Mouse (Mus musculus) kidney, adult 2 months (tissue): ENCODE data around the gene Mllt6.

Source experiments
- CTCF ChIP-seq: fragments of 200-500 bp; conservative IDR thresholded peaks from 2 replicates; pipeline ENCODE4 v1.5.1; 2011; ENCODE audit warnings: low read depth, mild to moderate bottlenecking, control low read depth, low read length, moderate library complexity, mixed read lengths; ENCODE audit not compliant: insufficient read depth, insufficient read length
- POLR2A ChIP-seq: fragments of 200-500 bp; IDR thresholded peaks from one replicate; pipeline ENCODE4 v1.6.1; 2011; ENCODE audit warnings: low read depth, low read length, control low read depth

DNA sequence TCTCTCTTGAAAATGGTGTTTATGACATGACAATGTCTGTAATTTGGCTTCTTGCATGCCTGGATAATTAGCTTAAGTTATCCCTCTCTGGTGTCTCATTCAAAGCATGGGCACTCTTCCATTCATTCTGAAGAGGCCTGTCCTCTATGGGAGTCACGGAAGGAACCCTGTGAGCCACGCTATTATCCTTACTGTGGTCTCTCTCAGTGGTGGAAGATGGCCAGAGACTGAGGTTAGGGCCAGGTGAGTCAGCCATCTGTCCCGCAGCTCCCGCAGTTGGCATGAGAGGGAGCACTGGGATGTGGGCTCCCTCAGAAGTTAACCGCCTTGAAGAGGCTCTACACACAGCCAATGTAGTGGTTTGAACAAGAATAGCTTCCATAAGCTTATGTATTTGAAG lies 12.9 kb upstream of the Mllt6 start:
- no peak for TF ChIP-seq CTCF
- TF ChIP-seq POLR2A: no peak
